Mouse (Mus musculus) lung, postnatal 0 days (tissue): ENCODE results near the gene Inppl1.

Experiments used
- CTCF ChIP-seq: IDR thresholded peaks from 2 replicates; pipeline ENCODE4 v1.5.1; 2016; ENCODE audit warnings: antibody characterized with exemption, mild to moderate bottlenecking
- EP300 ChIP-seq: IDR thresholded peaks from 2 replicates; pipeline ENCODE4 v1.6.1; 2016; ENCODE audit warnings: antibody characterized with exemption, mild to moderate bottlenecking, control low read depth

GRCm38 (mm10) chr7:101868241-101869162 lies 30.5 kb upstream of the Inppl1 start:
- TF ChIP-seq CTCF: no peak
- no peak for TF ChIP-seq EP300
